Mouse (Mus musculus) stomach, postnatal 0 days (tissue): ENCODE data around the gene Arfgap1.

Experiments used
- CTCF ChIP-seq: IDR thresholded peaks from 2 replicates; pipeline ENCODE4 v1.5.1; 2016; ENCODE audit warnings: antibody characterized with exemption, low read depth, mild to moderate bottlenecking, moderate library complexity
- EP300 ChIP-seq: optimal IDR thresholded peaks from 2 replicates; pipeline ENCODE3; 2016; ENCODE audit warnings: antibody characterized with exemption

GRCm38 (mm10) chr2:180932418-180932817 lies 34.6 kb upstream of the Arfgap1 start:
- TF ChIP-seq CTCF, result no peak
- TF ChIP-seq EP300, result no peak
